Mouse (Mus musculus) liver, postnatal 0 days (tissue): ENCODE data around the gene Scn1b. TPM values are rescaled to one million over a fixed set of nuclear protein-coding genes. Genes with fewer than 3 reads are reported as not detected.

Experiments used
- ATAC-seq: fragments of 200-750 bp; cut with Nextera tagmentation; 2 replicates; pipeline ENCODE4 v1.8.0; 2017; ENCODE audit warnings: mild to moderate bottlenecking, moderate library complexity
- DNase-seq: peaks from one replicate; pipeline ENCODE4 v3.0.0-alpha.2; 2016
- H3K27ac ChIP-seq: fragments of 300-500 bp; sonication (generic); 2 replicates; pipeline ENCODE4 v1.5.1; 2014; ENCODE audit warnings: antibody characterized with exemption, moderate library complexity, mild to moderate bottlenecking, low read depth
- H3K27me3 ChIP-seq: fragments of 300-500 bp; sonication (generic); 2 replicates; pipeline ENCODE4 v1.6.1; 2014; ENCODE audit warnings: low read length, control low read depth, mixed read lengths; ENCODE audit not compliant: insufficient read depth
- H3K36me3 ChIP-seq: fragments of 300-500 bp; sonication (generic); replicated peaks from 2 replicates; pipeline ENCODE4 v1.6.1; 2014; ENCODE audit warnings: mild to moderate bottlenecking, control low read depth, low read length, moderate library complexity, mixed read lengths; ENCODE audit not compliant: insufficient read depth
- H3K4me1 ChIP-seq: fragments of 300-500 bp; sonication (generic); 2 replicates; pipeline ENCODE4 v1.6.1; 2014; ENCODE audit warnings: antibody characterized with exemption, mild to moderate bottlenecking, control low read depth; ENCODE audit not compliant: insufficient read depth
- H3K4me2 ChIP-seq: fragments of 300-500 bp; sonication (generic); 2 replicates; pipeline ENCODE4 v1.6.1; 2014; ENCODE audit warnings: low read depth, mild to moderate bottlenecking, low read length, moderate library complexity, mixed read lengths
- H3K4me3 ChIP-seq: fragments of 300-500 bp; sonication (generic); 2 replicates; pipeline ENCODE4 v1.5.1; 2014; ENCODE audit warnings: low read depth, low read length
- H3K9ac ChIP-seq: fragments of 300-500 bp; sonication (generic); replicated peaks from 2 replicates; pipeline ENCODE4 v1.6.1; 2014; ENCODE audit warnings: mild to moderate bottlenecking, moderate library complexity
- H3K9me3 ChIP-seq: fragments of 300-500 bp; sonication (generic); 2 replicates; pipeline ENCODE4 v1.6.1; 2016; ENCODE audit warnings: mild to moderate bottlenecking, control low read depth, low read length, mixed read lengths
- CTCF ChIP-seq: sonication (generic); IDR thresholded peaks from 2 replicates; pipeline ENCODE4 v1.5.1; 2016; ENCODE audit warnings: antibody characterized with exemption, low read depth
- EP300 ChIP-seq: IDR thresholded peaks from 2 replicates; pipeline ENCODE4 v1.6.1; 2016; ENCODE audit warnings: antibody characterized with exemption, low read depth, mild to moderate bottlenecking
- WGBS: fragments of 180-500 bp; shearing (Covaris S2); extraction: QIAGEN DNeasy Blood & Tissue Kit; methylation state at CpG from one replicate; pipeline ENCODE4 v1.1.7; 2014; ENCODE audit not compliant: insufficient replicate concordance; 5-methylcytosine and 5-hydroxymethylcytosine counted together
- polyA plus RNA-seq: library from polyadenylated mRNA; unstranded; fragments of >200 nt; fragmentation: Nextera tagmentation; extraction: Ambion mirVana; gene quantifications from 2 replicates; pipeline ENCODE4 v1.2.1, GENCODE M21; 2015

The Scn1b gene
- polyA plus RNA-seq, 1 experiment from 2014 or later: 2.8 TPM

DNA sequence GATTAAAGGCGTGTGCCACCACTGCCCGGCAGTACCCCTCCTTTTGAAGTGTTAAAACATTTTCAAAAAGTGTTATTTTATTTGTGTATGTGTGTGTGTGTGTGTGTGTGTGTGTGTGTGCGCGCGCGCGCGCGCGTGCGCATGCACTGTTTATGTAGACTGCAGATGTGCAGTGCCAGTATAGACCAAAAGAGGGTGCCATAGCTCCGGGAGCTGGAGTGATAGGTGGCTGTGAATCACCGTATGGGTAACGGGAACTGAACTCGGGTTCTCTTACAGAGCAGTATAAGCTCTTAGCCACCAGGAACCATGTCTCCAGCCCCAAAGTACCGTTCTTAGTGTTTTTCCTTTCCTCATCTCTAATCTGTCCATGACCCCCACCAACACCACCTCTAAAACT lies 18.1 kb upstream of the Scn1b start:
- 95% methylated on average over 16 of the region's 16 CpGs for WGBS
- Histone ChIP-seq H3K4me1 (peaks cover 30% of the 10 kb centered on the region), H3K4me2 (no peak overlapping the region), H3K27me3 (no peaks in the 10 kb centered on the region), H3K4me3 (no peak overlapping the region), H3K27ac (no peak overlapping the region), H3K36me3 (peaks cover 36% of the 10 kb centered on the region), H3K9ac (no peak overlapping the region), H3K9me3 (no peaks in the 10 kb centered on the region)
- TF ChIP-seq CTCF (peak; percentile 32; the same call in 1 of the 2 replicates), EP300 (no peak)
- ATAC-seq (no peak), DNase-seq (no peak)

DNA sequence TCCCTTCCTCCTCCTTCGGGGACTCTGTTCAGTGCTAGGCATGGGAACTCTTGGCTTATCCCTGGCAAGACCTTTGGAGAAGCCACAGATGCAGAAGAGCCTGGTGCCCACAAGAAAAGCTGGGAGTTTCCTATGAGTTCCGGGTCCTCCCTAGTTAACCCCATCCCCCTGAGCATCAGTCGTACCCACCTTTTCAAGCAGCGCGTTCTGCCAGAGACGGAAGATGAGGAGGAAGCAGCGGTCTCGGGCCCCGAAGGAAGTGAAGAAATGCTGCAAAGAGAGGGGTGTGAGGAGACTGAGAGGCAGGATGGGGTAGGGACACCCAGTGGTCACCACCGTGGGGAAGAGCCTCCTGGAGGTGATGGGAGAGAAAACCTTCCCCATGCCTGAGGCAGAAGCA lies 14.1 kb upstream of the Scn1b start:
- Histone ChIP-seq H3K36me3 (peaks cover 75% of the 10 kb centered on the region), H3K4me1 (no peaks in the 10 kb centered on the region), H3K9ac (no peak overlapping the region), H3K27ac (no peak overlapping the region), H3K9me3 (no peaks in the 10 kb centered on the region), H3K4me2 (no peak overlapping the region), H3K27me3 (no peaks in the 10 kb centered on the region), H3K4me3 (no peak overlapping the region)
- DNase-seq (no peak), ATAC-seq (no peak)
- WGBS: 75% methylated on average over 10 of the region's 10 CpGs
- TF ChIP-seq CTCF (no peak), EP300 (no peak)

DNA sequence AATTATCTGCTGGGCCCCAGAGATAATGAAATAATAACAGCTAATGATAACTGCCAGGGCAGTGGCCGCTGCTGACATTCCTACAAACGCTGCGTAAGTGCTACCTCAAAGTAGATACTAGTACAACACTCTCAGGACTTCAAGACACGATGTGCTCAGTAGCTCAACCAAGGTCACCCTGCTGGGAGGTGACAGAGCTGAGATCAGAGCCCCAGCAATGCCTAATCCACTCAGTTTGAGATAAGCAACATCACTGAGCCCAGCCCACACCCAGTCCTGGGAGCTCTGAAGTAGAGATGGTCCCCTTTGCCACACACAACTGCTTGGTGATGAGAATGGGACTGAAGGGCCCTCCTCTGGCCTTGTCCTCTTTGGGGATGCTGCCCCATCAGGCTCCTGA lies 13.5 kb upstream of the Scn1b start:
- H3K27me3 ChIP-seq: no peaks in the 10 kb centered on the region
- no peak for DNase-seq
- TF ChIP-seq EP300 (no peak), CTCF (no peak)
- H3K27ac ChIP-seq: no peak overlapping the region
- no peak overlapping the region for H3K4me3 ChIP-seq
- no peak overlapping the region for H3K9ac ChIP-seq
- H3K4me2 ChIP-seq: no peak overlapping the region
- no peaks in the 10 kb centered on the region for H3K9me3 ChIP-seq
- H3K36me3 ChIP-seq: peaks cover 81% of the 10 kb centered on the region
- 66% methylated on average over 4 of the region's 4 CpGs for WGBS
- no peak for ATAC-seq
- H3K4me1 ChIP-seq: no peaks in the 10 kb centered on the region

DNA sequence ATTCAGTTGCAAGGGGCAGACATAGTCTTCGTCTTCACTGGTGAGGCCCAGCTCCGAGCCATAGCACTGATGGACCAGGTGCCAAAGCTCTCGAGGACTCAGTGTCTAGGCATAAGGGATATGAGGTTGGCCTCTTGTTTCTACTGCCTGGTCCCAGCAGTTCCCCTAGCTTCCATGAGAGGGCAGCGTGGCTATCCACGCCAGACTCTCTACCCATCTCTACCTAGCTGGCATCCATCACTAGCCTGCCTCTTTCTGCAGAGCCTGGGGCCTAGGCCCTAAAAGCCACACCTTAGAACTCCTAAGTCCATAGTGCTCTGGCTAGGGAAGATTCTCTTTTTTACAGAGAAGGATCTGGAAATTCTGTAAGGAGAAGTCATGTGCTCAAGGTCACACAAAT lies 13.0 kb upstream of the Scn1b start:
- ATAC-seq: peak; percentile 67
- TF ChIP-seq CTCF (peak; percentile 89), EP300 (no peak)
- no peak overlapping the region for H3K4me3 ChIP-seq
- no peaks in the 10 kb centered on the region for H3K9me3 ChIP-seq
- H3K4me1 ChIP-seq: no peaks in the 10 kb centered on the region
- DNase-seq: peak; percentile 69
- H3K27ac ChIP-seq: no peak overlapping the region
- no peak overlapping the region for H3K4me2 ChIP-seq
- WGBS: 63% methylated on average over 5 of the region's 5 CpGs
- H3K9ac ChIP-seq: no peak overlapping the region
- no peaks in the 10 kb centered on the region for H3K27me3 ChIP-seq
- peaks cover 87% of the 10 kb centered on the region for H3K36me3 ChIP-seq

DNA sequence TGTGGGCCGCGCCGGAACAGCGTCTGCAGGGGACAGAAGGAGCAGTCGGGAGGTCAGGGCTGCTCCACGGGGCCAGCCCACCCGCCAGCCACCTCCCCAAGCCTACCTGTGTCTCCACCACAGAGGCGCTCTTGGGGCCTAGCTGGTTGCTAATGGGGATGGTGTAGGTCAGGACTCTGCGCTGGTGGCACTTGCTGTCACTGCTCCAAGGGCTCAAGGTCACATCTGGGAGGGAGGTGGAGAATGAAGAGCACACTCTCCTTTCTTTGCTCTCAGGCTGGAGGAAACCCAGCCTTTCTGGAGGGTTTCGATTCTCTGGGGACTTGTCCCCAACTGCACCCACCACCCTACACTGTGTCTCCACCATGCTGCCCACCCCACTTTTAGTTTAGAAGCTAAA lies 8.9 kb upstream of the Scn1b start:
- Histone ChIP-seq H3K27ac (no peak overlapping the region), H3K4me3 (no peak overlapping the region), H3K4me2 (no peak overlapping the region), H3K9ac (no peak overlapping the region), H3K36me3 (peaks cover 96% of the 10 kb centered on the region), H3K9me3 (no peaks in the 10 kb centered on the region), H3K27me3 (no peaks in the 10 kb centered on the region), H3K4me1 (no peaks in the 10 kb centered on the region)
- 79% methylated on average over 10 of the region's 10 CpGs for WGBS
- ATAC-seq: no peak
- TF ChIP-seq CTCF (no peak), EP300 (no peak)
- no peak for DNase-seq

DNA sequence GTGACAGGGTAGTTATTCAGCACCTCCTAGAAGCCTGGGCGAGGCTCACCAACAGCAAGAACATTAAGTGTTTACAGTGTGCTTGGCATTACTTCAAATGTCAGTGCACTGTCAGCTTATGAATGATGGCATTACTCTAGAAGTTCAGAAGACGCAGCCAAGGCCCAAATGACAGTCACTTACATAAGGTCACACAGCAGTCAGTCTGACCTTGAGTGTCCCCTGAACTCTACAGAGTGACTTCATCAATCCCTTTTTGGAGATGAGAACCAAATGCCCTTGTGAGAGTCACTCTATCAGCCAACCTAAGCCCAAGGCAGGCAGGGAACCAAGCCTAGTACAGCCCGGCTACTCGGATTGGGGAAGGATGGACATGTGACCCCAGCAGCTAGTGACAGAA lies 5.1 kb upstream of the Scn1b start:
- no peak for TF ChIP-seq CTCF
- no peak for TF ChIP-seq EP300
- Histone ChIP-seq H3K27me3 (peaks cover 10% of the 10 kb centered on the region), H3K9me3 (no peaks in the 10 kb centered on the region), H3K4me2 (no peak overlapping the region), H3K27ac (no peak overlapping the region), H3K9ac (no peak overlapping the region), H3K4me1 (0 out of 2 replicates have a peak, but pooled peaks cover 5% of the 10 kb centered on the region), H3K36me3 (peaks cover 72% of the 10 kb centered on the region), H3K4me3 (no peak overlapping the region)
- ATAC-seq (no peak), DNase-seq (no peak)
- 79% methylated on average over 4 of the region's 4 CpGs for WGBS

DNA sequence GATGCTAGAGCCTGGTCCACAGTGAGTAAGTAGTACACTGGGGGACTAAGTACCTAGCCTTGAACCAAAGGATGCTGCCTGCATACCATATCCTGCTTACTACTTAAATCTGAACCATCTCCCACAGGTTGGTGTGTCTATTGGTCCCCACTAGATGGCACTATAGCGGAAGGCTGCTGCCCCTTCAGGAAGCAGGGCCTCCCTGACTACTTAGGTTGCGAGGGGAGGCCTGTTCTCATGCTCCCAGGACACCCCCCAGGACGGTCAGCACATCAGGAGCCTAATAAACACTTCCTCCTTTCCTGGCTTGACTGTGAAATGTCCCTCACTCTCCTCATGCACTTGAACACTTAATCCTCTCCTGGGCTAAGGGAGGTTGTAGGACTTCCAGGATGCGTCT lies 4.0 kb upstream of the Scn1b start:
- peak; percentile 46; the same call in 1 of the 2 replicates for ATAC-seq
- peaks cover 19% of the 10 kb centered on the region for H3K27me3 ChIP-seq
- DNase-seq: peak; percentile 51

More for the DNA sequence above, 4.0 kb upstream of the Scn1b start:
- 36% methylated on average over 4 of the region's 4 CpGs for WGBS
- no peak overlapping the region for H3K9ac ChIP-seq
- TF ChIP-seq EP300 (no peak), CTCF (peak; percentile 87)
- no peaks in the 10 kb centered on the region for H3K9me3 ChIP-seq
- peaks cover 11% of the 10 kb centered on the region; the same call in 1 of the 2 replicates for H3K4me1 ChIP-seq
- H3K36me3 ChIP-seq: peaks cover 62% of the 10 kb centered on the region
- no peak overlapping the region for H3K4me3 ChIP-seq
- H3K27ac ChIP-seq: no peak overlapping the region
- no peak overlapping the region for H3K4me2 ChIP-seq
